Mouse (Mus musculus) embryonic fibroblast, embryonic 13.5 days (primary cell): Measurements from ENCODE around the gene Wwox.

Experiments used
- CTCF ChIP-seq: IDR thresholded peaks from 2 replicates; pipeline ENCODE4 v1.5.1; 2011; ENCODE audit warnings: mild to moderate bottlenecking, control low read depth, low read length, moderate library complexity, borderline replicate concordance; ENCODE audit not compliant: insufficient read depth
- POLR2A ChIP-seq: IDR thresholded peaks from 2 replicates; pipeline ENCODE4 v1.6.1; 2011; ENCODE audit warnings: low read depth, mild to moderate bottlenecking, control low read depth, low read length, moderate library complexity

GRCm38 (mm10) chr8:115210014-115210413 is 770.6 kb downstream of the Wwox start:
- no peak for TF ChIP-seq POLR2A
- TF ChIP-seq CTCF: no peak
